Mouse (Mus musculus) bone marrow macrophage, adult 2 months (primary cell): Measurements from ENCODE around the gene Blcap.

Experiments
- CTCF ChIP-seq: IDR thresholded peaks from 2 replicates; pipeline ENCODE4 v1.5.1; 2012; ENCODE audit warnings: low read depth, mild to moderate bottlenecking, low read length, moderate library complexity
- POLR2A ChIP-seq: IDR thresholded peaks from 2 replicates; pipeline ENCODE4 v1.6.1; 2012; ENCODE audit warnings: mild to moderate bottlenecking, low read depth, low read length, borderline replicate concordance

GRCm38 (mm10) chr2:157561165-157561836 lies 9.8 kb downstream of the Blcap start:
- TF ChIP-seq POLR2A = no peak
- TF ChIP-seq CTCF = no peak
